Mouse (Mus musculus) forebrain, postnatal 0 days (tissue): Measurements from ENCODE around the gene Med18. TPM values are rescaled to one million over a fixed set of nuclear protein-coding genes. Genes with fewer than 3 reads are reported as not detected.

Experiments used
- ATAC-seq: fragments of 200-750 bp; cut with Nextera tagmentation; 2 replicates; pipeline ENCODE4 v1.8.0; 2017; ENCODE audit warnings: mild to moderate bottlenecking, moderate library complexity
- DNase-seq: peaks from one replicate; pipeline ENCODE4 v3.0.0-alpha.2; 2015
- H3K27ac ChIP-seq: fragments of 300-500 bp; sonication (generic); 2 replicates; pipeline ENCODE4 v1.5.1; 2014; ENCODE audit warnings: low read depth, mild to moderate bottlenecking, antibody characterized with exemption, low read length, moderate library complexity, mixed read lengths
- H3K27me3 ChIP-seq: fragments of 300-500 bp; sonication (generic); 2 replicates; pipeline ENCODE4 v1.6.1; 2014; ENCODE audit warnings: mild to moderate bottlenecking, low read length, mixed read lengths; ENCODE audit not compliant: insufficient read depth
- H3K36me3 ChIP-seq: fragments of 300-500 bp; sonication (generic); 2 replicates; pipeline ENCODE4 v1.6.1; 2014; ENCODE audit warnings: mild to moderate bottlenecking, moderate library complexity; ENCODE audit not compliant: insufficient read depth
- H3K4me1 ChIP-seq: fragments of 300-500 bp; sonication (generic); 2 replicates; pipeline ENCODE4 v1.6.1; 2014; ENCODE audit warnings: antibody characterized with exemption; ENCODE audit not compliant: insufficient read depth
- H3K4me2 ChIP-seq: fragments of 300-500 bp; sonication (generic); 2 replicates; pipeline ENCODE4 v1.6.1; 2014; ENCODE audit warnings: low read depth, mild to moderate bottlenecking, moderate library complexity
- H3K4me3 ChIP-seq: fragments of 300-500 bp; sonication (generic); 2 replicates; pipeline ENCODE4 v1.5.1; 2014; ENCODE audit warnings: low read depth, low read length, mixed read lengths
- H3K9ac ChIP-seq: fragments of 300-500 bp; sonication (generic); 2 replicates; pipeline ENCODE4 v1.6.1; 2014; ENCODE audit warnings: mild to moderate bottlenecking
- H3K9me3 ChIP-seq: fragments of 300-500 bp; sonication (generic); 2 replicates; pipeline ENCODE4 v1.6.1; 2016; ENCODE audit warnings: low read length
- CTCF ChIP-seq: sonication (generic); IDR thresholded peaks from 2 replicates; pipeline ENCODE4 v1.5.1; 2016; ENCODE audit warnings: antibody characterized with exemption, control low read depth, low read depth
- WGBS: fragments of 180-500 bp; shearing (Covaris S2); extraction: QIAGEN DNeasy Blood & Tissue Kit; methylation state at CpG from one replicate; pipeline ENCODE4 v1.1.7; 2014; 5-methylcytosine and 5-hydroxymethylcytosine counted together
- polyA plus RNA-seq: library from polyadenylated mRNA; unstranded; fragments of >200 nt; fragmentation: Nextera tagmentation; extraction: Ambion mirVana; gene quantifications from 2 replicates; pipeline ENCODE4 v1.2.1, GENCODE M21; 2015
- total RNA-seq: library from RNA; depleted of rRNA; stranded (reverse); fragments of >200 nt; gene quantifications from 2 replicates; pipeline ENCODE4 v1.2.3, GENCODE M21; 2014

Gene Med18
- total and polyA plus RNA-seq, 2 experiments from 2014 or later = 15.4 to 18.5 TPM

DNA sequence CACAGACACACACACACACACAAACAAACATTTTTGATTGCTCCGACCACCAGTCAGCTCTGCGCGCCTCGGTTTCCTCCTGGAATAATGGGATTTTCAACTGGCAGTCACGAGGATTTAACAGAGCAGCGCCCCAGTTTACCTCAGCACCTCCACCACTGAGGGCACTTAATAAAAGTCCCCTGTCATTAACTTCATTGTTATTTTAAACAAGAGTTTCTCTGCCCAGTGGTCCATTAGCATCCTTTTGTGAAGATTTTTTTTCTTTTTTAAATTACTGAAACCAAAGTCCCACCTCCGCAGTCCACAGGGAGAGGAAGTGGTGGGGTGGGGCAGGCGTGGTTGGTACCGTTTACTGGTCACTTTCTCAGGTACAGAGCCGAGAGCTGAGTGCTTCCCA is 42.1 kb upstream of the Med18 start:
- DNase-seq = no peak
- no peak overlapping the region for H3K9ac ChIP-seq
- no peak for ATAC-seq
- H3K27me3 ChIP-seq = no peaks in the 10 kb centered on the region
- no peaks in the 10 kb centered on the region for H3K9me3 ChIP-seq
- no peak overlapping the region for H3K27ac ChIP-seq
- H3K4me1 ChIP-seq = no peaks in the 10 kb centered on the region; the same call in 1 of the 2 replicates
- H3K4me2 ChIP-seq = no peak overlapping the region
- no peak for TF ChIP-seq CTCF
- H3K36me3 ChIP-seq = no peaks in the 10 kb centered on the region
- WGBS = 30% methylated on average over 10 of the region's 10 CpGs
- H3K4me3 ChIP-seq = no peak overlapping the region

DNA sequence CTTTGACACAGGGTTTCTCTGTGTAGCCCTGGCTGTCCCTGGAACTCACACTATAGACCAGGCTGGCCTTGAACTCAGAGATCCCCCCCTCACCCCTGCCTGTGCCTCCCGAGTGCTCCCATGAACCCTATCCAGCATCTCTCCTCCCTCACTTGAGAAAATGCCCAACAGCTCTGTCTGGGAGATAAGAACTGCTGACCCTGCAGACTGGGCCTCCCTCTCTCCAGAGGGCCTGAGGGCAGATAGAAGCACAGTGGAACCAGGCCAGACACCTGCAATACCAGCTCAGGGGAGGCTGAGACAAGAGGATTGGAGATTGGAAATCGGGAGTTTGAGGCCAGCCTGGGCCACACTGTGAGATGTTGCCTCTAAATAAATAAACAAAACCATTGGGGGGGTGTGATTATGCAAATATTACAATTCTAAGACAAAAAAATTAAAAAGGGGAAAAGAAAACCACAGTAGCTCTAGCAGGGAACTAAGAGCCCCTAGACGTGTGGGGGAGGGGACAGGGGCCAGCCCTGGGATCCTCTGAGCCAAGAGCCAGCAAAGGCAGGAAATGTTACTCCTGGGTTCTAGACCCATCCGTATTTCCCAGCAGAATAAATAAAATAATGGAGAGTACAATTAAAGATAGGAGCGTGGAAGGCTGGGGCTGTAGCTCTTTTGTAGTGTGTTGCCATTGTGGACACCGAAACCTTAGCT is 41.5 kb upstream of the Med18 start:
- DNase-seq (no peak), ATAC-seq (no peak)
- no peak for TF ChIP-seq CTCF
- Histone ChIP-seq H3K27me3 (no peaks in the 10 kb centered on the region), H3K36me3 (no peaks in the 10 kb centered on the region), H3K9ac (no peak overlapping the region), H3K9me3 (no peaks in the 10 kb centered on the region), H3K4me3 (no peak overlapping the region), H3K4me1 (no peaks in the 10 kb centered on the region; the same call in 1 of the 2 replicates), H3K27ac (no peak overlapping the region), H3K4me2 (no peak overlapping the region)
- 68% methylated on average over 6 of the region's 6 CpGs for WGBS

- no peaks in the 10 kb centered on the region for H3K4me1 ChIP-seq
- H3K36me3 ChIP-seq = no peaks in the 10 kb centered on the region
- H3K9ac ChIP-seq = no peak overlapping the region
- ATAC-seq (no peak), DNase-seq (no peak)
- 81% methylated on average over 11 of the region's 11 CpGs for WGBS
- no peak for TF ChIP-seq CTCF
- H3K27me3 ChIP-seq = no peaks in the 10 kb centered on the region
- H3K9me3 ChIP-seq = no peaks in the 10 kb centered on the region
- H3K27ac ChIP-seq = no peak overlapping the region
- no peak overlapping the region for H3K4me2 ChIP-seq
- no peak overlapping the region for H3K4me3 ChIP-seq
These were observed 39.6 kb upstream of the Med18 start for GRCm38 (mm10) chr4:132503344-132503743.

DNA sequence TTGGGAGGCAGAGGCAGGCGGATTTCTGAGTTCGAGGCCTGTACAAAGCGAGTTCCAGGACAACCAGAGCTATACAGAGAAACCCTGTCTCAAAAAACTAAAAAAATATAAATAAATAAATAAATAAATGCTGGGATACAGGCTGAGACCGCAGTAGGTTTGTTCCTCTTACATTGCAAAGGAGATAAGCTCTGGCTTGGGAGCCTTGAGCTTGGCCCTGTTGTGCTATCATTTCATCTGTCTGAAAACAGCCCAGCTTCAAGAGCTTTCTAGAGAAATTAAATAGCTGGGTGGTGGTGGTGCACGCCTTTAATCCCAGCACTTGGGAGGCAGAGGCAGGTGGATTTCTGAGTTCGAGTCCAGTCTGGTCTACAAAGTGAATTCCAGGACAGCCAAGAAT is 37.9 kb upstream of the Med18 start:
- ATAC-seq (no peak), DNase-seq (no peak)
- WGBS = 96% methylated on average over 6 of the region's 6 CpGs
- Histone ChIP-seq H3K36me3 (no peaks in the 10 kb centered on the region), H3K9me3 (no peaks in the 10 kb centered on the region), H3K4me3 (no peak overlapping the region), H3K27ac (no peak overlapping the region), H3K4me2 (no peak overlapping the region), H3K27me3 (no peaks in the 10 kb centered on the region), H3K9ac (no peak overlapping the region), H3K4me1 (no peaks in the 10 kb centered on the region)
- TF ChIP-seq CTCF = no peak

- no peak for TF ChIP-seq CTCF
- Histone ChIP-seq H3K4me1 (no peaks in the 10 kb centered on the region), H3K9me3 (no peaks in the 10 kb centered on the region), H3K27me3 (no peaks in the 10 kb centered on the region), H3K4me2 (no peak overlapping the region), H3K4me3 (no peak overlapping the region), H3K9ac (no peak overlapping the region), H3K36me3 (no peaks in the 10 kb centered on the region), H3K27ac (no peak overlapping the region)
- no peak for DNase-seq
- no peak for ATAC-seq
- 91% methylated on average over 20 of the region's 20 CpGs for WGBS
These were observed 30.7 kb upstream of the Med18 start for GRCm38 (mm10) chr4:132494271-132494918.

DNA sequence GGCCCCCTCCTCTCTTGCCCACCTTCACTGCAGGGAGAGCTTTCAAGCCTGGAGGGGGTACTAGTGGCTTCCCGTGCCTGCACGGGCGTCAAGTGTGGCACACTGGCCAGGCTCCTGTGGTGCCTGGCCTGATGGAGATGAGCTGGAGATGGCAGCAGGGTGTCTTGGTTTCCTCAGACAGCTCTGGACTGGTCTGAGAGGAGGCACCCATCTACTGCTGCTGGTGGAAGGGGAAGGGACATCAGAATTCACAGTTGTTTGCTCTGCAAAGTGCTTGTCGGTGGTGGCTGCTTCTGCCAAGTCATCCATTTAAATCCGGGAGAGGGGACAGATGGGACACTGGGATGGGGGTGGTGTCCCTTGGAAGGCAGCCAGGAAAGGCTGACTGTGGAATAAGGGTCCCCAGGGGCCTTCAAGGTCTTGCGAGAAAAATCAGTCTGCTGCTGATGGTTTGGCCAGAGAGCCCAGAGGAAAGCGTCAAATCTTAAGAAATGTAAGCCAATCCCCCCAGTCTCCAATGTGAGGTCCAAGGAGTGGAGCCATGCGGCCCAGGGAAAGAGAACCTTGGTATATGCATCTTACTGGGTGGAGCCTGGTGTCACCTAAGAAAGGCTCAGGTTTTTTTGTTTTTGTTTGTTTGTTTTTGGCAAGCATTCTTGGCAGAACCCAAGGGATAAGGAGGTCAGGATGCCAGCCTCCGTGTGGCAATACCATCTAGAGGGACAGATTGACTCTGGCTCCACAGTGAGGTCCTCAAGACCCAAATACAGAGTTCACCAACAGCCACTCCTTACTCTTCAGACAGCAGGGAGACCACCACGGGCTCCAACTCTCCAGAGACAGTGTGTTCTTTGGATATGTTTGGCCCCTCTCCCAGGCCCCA is 28.7 kb upstream of the Med18 start:
- DNase-seq = no peak
- H3K4me2 ChIP-seq = no peak overlapping the region
- no peaks in the 10 kb centered on the region for H3K4me1 ChIP-seq
- no peak overlapping the region for H3K9ac ChIP-seq
- TF ChIP-seq CTCF = no peak
- ATAC-seq = no peak
- H3K4me3 ChIP-seq = no peak overlapping the region
- H3K27me3 ChIP-seq = no peaks in the 10 kb centered on the region
- H3K36me3 ChIP-seq = no peaks in the 10 kb centered on the region
- no peak overlapping the region for H3K27ac ChIP-seq
- no peaks in the 10 kb centered on the region for H3K9me3 ChIP-seq
- WGBS = 58% methylated on average over 10 of the region's 10 CpGs

GRCm38 (mm10) chr4:132491748-132492147 is 28.0 kb upstream of the Med18 start:
- TF ChIP-seq CTCF = no peak
- no peak overlapping the region for H3K27ac ChIP-seq

More at GRCm38 (mm10) chr4:132491748-132492147, 28.0 kb upstream of the Med18 start:
- no peaks in the 10 kb centered on the region for H3K36me3 ChIP-seq
- no peak for ATAC-seq
- no peak overlapping the region for H3K4me2 ChIP-seq
- H3K4me3 ChIP-seq = no peak overlapping the region
- no peaks in the 10 kb centered on the region for H3K4me1 ChIP-seq
- H3K9me3 ChIP-seq = no peaks in the 10 kb centered on the region
- no peak overlapping the region for H3K9ac ChIP-seq
- WGBS = 89% methylated on average over 6 of the region's 6 CpGs
- H3K27me3 ChIP-seq = no peaks in the 10 kb centered on the region
- no peak for DNase-seq
